Mouse (Mus musculus) gastrocnemius, adult 2 months (tissue): ENCODE measurements at regions not wholly inside any gene's neighbourhood (a gene's known extent, or its start where the extent isn't known, plus 50 kb on each side); places are given as distances from the start of the nearest gene placed in this dataset.

Experiments
- DNase-seq: peaks from one replicate; pipeline ENCODE4 v3.0.0; 2022
- H3K27ac ChIP-seq: fragments of 200-600 bp; 2 replicates; pipeline ENCODE4 v1.8.1; 2022; ENCODE audit warnings: mild to moderate bottlenecking
- H3K4me3 ChIP-seq: fragments of 200-600 bp; 2 replicates; pipeline ENCODE4 v1.8.1; 2022; ENCODE audit warnings: mild to moderate bottlenecking, moderate library complexity
- CTCF ChIP-seq: fragments of 200-600 bp; IDR thresholded peaks from 2 replicates; pipeline ENCODE4 v1.8.1; 2022; ENCODE audit warnings: antibody characterized with exemption, mild to moderate bottlenecking, moderate library complexity
- intact Hi-C: fragments of 180-260 bp; cut with DNase I; formaldehyde crosslinking; loops from one replicate; pipeline ENCODE4 v1.15.1; 2025

GRCm38 (mm10) chr13:15950143-15950542, 61.5 kb upstream of the Inhba start:
- Histone ChIP-seq H3K4me3 (no peak overlapping the region), H3K27ac (no peak overlapping the region)
- no peak for DNase-seq
- intact Hi-C loops, result no loop called here
- TF ChIP-seq CTCF, result no peak

DNA sequence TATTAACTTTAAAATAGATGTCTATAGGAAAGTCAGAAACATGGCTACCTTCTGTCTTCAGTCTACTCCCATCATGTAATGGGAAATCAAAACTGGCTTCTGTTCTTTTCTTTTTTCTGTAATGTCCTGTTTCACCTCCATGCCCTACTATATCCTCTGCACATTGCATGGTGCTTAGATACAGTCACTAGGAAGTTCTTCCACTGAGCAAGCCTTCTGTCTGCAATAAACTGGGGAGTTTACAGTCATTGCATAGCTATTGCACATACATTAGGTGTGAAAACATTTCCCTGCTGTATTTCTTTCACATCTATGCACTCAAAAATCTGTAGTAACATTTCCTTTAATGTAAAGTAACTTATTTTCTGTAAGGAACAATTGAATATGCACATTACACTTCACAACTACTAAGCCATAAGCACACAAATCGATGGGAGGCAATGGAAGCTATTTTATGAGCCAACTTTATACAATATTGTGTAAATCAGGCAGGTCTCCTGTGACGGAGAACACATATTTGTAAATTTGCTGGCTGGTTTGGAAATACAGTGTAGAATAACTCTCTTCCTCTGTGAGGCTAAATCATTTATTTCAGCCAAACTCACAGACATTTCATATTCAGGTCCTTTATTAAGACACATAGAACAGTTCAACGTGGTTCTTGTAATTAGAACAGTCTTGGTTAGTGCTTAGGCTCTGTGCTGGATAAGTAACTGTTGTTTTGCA, 60.6 kb upstream of the Inhba start:
- no peak overlapping the region for H3K27ac ChIP-seq
- intact Hi-C loops, result no loop called here
- TF ChIP-seq CTCF, result no peak
- no peak overlapping the region for H3K4me3 ChIP-seq
- DNase-seq, result no peak
